Mouse (Mus musculus) hindbrain, postnatal 0 days (tissue): ENCODE results near the gene Tmem114. TPM values are rescaled to one million over a fixed set of nuclear protein-coding genes. Genes with fewer than 3 reads are reported as not detected.

Source experiments
- ATAC-seq: fragments of 200-750 bp; cut with Nextera tagmentation; 2 replicates; pipeline ENCODE4 v1.8.0; 2017; ENCODE audit warnings: mild to moderate bottlenecking, moderate TSS enrichment, moderate library complexity
- DNase-seq: peaks from one replicate; pipeline ENCODE4 v3.0.0-alpha.2; 2015; ENCODE audit warnings: low spot score
- H3K27ac ChIP-seq: fragments of 300-500 bp; sonication (generic); 2 replicates; pipeline ENCODE4 v1.5.1; 2014; ENCODE audit warnings: mild to moderate bottlenecking
- H3K27me3 ChIP-seq: fragments of 300-500 bp; sonication (generic); 2 replicates; pipeline ENCODE4 v1.6.1; 2014; ENCODE audit warnings: low read length, mixed read lengths; ENCODE audit not compliant: insufficient read depth
- H3K36me3 ChIP-seq: fragments of 300-500 bp; sonication (generic); 2 replicates; pipeline ENCODE4 v1.6.1; 2014; ENCODE audit warnings: low read length, mixed read lengths; ENCODE audit not compliant: insufficient read depth
- H3K4me1 ChIP-seq: fragments of 300-500 bp; sonication (generic); 2 replicates; pipeline ENCODE4 v1.6.1; 2014; ENCODE audit warnings: antibody characterized with exemption, low read length, mixed read lengths; ENCODE audit not compliant: insufficient read depth
- H3K4me2 ChIP-seq: fragments of 300-500 bp; sonication (generic); 2 replicates; pipeline ENCODE4 v1.6.1; 2014; ENCODE audit warnings: low read depth, mild to moderate bottlenecking, low read length, moderate library complexity, mixed read lengths
- H3K4me3 ChIP-seq: fragments of 300-500 bp; sonication (generic); 2 replicates; pipeline ENCODE4 v1.5.1; 2014; ENCODE audit warnings: low read length
- H3K9ac ChIP-seq: fragments of 300-500 bp; sonication (generic); replicated peaks from 2 replicates; pipeline ENCODE4 v1.6.1; 2014; ENCODE audit warnings: mild to moderate bottlenecking, low read length, moderate library complexity, mixed read lengths
- H3K9me3 ChIP-seq: fragments of 300-500 bp; sonication (generic); 2 replicates; pipeline ENCODE4 v1.6.1; 2016; ENCODE audit warnings: low read length, mixed read lengths
- CTCF ChIP-seq: IDR thresholded peaks from 2 replicates; pipeline ENCODE4 v1.5.1; 2016; ENCODE audit warnings: antibody characterized with exemption, control low read depth, low read depth
- WGBS: fragments of 180-500 bp; shearing (Covaris S2); extraction: QIAGEN DNeasy Blood & Tissue Kit; methylation state at CpG from one replicate; pipeline ENCODE4 v1.1.7; 2014; 5-methylcytosine and 5-hydroxymethylcytosine counted together
- polyA plus RNA-seq: library from polyadenylated mRNA; unstranded; fragments of >200 nt; fragmentation: Nextera tagmentation; extraction: Ambion mirVana; gene quantifications from 2 replicates; pipeline ENCODE4 v1.2.1, GENCODE M21; 2015
- total RNA-seq: library from RNA; depleted of rRNA; stranded (reverse); fragments of >200 nt; gene quantifications from 2 replicates; pipeline ENCODE4 v1.2.3, GENCODE M21; 2014

Tmem114 gene
- total and polyA plus RNA-seq, 2 experiments from 2014 or later = 1.2 to 2.0 TPM

GRCm38 (mm10) chr16:8453301-8453700 lies 28.4 kb upstream of the Tmem114 start:
- H3K4me3 ChIP-seq = no peak overlapping the region
- WGBS = 94% methylated on average over 2 of the region's 2 CpGs
- H3K9ac ChIP-seq = no peak overlapping the region
- H3K4me2 ChIP-seq = no peak overlapping the region
- DNase-seq = no peak
- H3K36me3 ChIP-seq = no peaks in the 10 kb centered on the region
- no peak overlapping the region for H3K27ac ChIP-seq
- H3K4me1 ChIP-seq = no peaks in the 10 kb centered on the region
- no peaks in the 10 kb centered on the region for H3K9me3 ChIP-seq
- no peaks in the 10 kb centered on the region for H3K27me3 ChIP-seq
- no peak for ATAC-seq
- no peak for TF ChIP-seq CTCF

GRCm38 (mm10) chr16:8446256-8446655 lies 21.3 kb upstream of the Tmem114 start:
- Histone ChIP-seq H3K27ac (no peak overlapping the region), H3K9ac (no peak overlapping the region), H3K36me3 (no peaks in the 10 kb centered on the region), H3K9me3 (no peaks in the 10 kb centered on the region), H3K27me3 (no peaks in the 10 kb centered on the region), H3K4me1 (no peaks in the 10 kb centered on the region), H3K4me3 (no peak overlapping the region), H3K4me2 (no peak overlapping the region)
- ATAC-seq (no peak), DNase-seq (no peak)
- TF ChIP-seq CTCF = no peak
- 91% methylated on average over 6 of the region's 6 CpGs for WGBS

- no peak for ATAC-seq
- no peak for DNase-seq
- WGBS = 70% methylated on average over 7 of the region's 7 CpGs
- Histone ChIP-seq H3K36me3 (no peaks in the 10 kb centered on the region), H3K4me2 (no peak overlapping the region), H3K4me1 (no peaks in the 10 kb centered on the region), H3K4me3 (no peak overlapping the region), H3K9me3 (no peaks in the 10 kb centered on the region), H3K27me3 (no peaks in the 10 kb centered on the region), H3K9ac (no peak overlapping the region), H3K27ac (no peak overlapping the region)
- no peak for TF ChIP-seq CTCF
Measured at GRCm38 (mm10) chr16:8444911-8445310, 20.0 kb upstream of the Tmem114 start.

- Histone ChIP-seq H3K36me3 (no peaks in the 10 kb centered on the region), H3K27ac (no peak overlapping the region), H3K9ac (no peak overlapping the region), H3K9me3 (no peaks in the 10 kb centered on the region), H3K4me2 (no peak overlapping the region), H3K4me1 (no peaks in the 10 kb centered on the region), H3K27me3 (no peaks in the 10 kb centered on the region), H3K4me3 (no peak overlapping the region)
- no peak for DNase-seq
- WGBS = 86% methylated on average over 3 of the region's 3 CpGs
- ATAC-seq = no peak
- no peak for TF ChIP-seq CTCF
Measured at GRCm38 (mm10) chr16:8432616-8433015, 7.7 kb upstream of the Tmem114 start.

- ATAC-seq (no peak), DNase-seq (no peak)
- Histone ChIP-seq H3K36me3 (no peaks in the 10 kb centered on the region), H3K9me3 (no peaks in the 10 kb centered on the region), H3K4me2 (no peak overlapping the region), H3K9ac (no peak overlapping the region), H3K27me3 (peaks cover 4% of the 10 kb centered on the region; the same call in 1 of the 2 replicates), H3K4me1 (no peaks in the 10 kb centered on the region; the same call in 1 of the 2 replicates), H3K4me3 (no peak overlapping the region), H3K27ac (no peak overlapping the region)
- TF ChIP-seq CTCF = no peak
- 77% methylated on average over 4 of the region's 4 CpGs for WGBS
Measured at GRCm38 (mm10) chr16:8429531-8429930, 4.6 kb upstream of the Tmem114 start.

- H3K4me2 ChIP-seq = no peak overlapping the region
- H3K27ac ChIP-seq = no peak overlapping the region
- H3K4me1 ChIP-seq = no peaks in the 10 kb centered on the region; the same call in 1 of the 2 replicates
- TF ChIP-seq CTCF = no peak
- no peak overlapping the region for H3K9ac ChIP-seq
- H3K9me3 ChIP-seq = no peaks in the 10 kb centered on the region
- ATAC-seq = no peak
- H3K27me3 ChIP-seq = peaks cover 18% of the 10 kb centered on the region; the same call in 1 of the 2 replicates
- no peak for DNase-seq
- no peak overlapping the region for H3K4me3 ChIP-seq
- H3K36me3 ChIP-seq = no peaks in the 10 kb centered on the region
- WGBS = 83% methylated on average over 5 of the region's 5 CpGs
Measured at GRCm38 (mm10) chr16:8425736-8426135, 800 bp upstream of the Tmem114 start.

- 3% methylated on average over 43 of the region's 43 CpGs for WGBS
- peaks cover 18% of the 10 kb centered on the region; the same call in 1 of the 2 replicates for H3K27me3 ChIP-seq
- H3K4me3 ChIP-seq = peak overlapping the region; percentile 40
- peak overlapping the region; percentile 41; the same call in 1 of the 2 replicates for H3K9ac ChIP-seq
- peak overlapping the region; percentile 78 for H3K4me2 ChIP-seq
- H3K4me1 ChIP-seq = no peaks in the 10 kb centered on the region; the same call in 1 of the 2 replicates
- H3K36me3 ChIP-seq = no peaks in the 10 kb centered on the region
- H3K9me3 ChIP-seq = no peaks in the 10 kb centered on the region
- H3K27ac ChIP-seq = no peak overlapping the region
- no peak for TF ChIP-seq CTCF
- DNase-seq (no peak), ATAC-seq (0 out of 2 replicates have a peak, but pooled peaks have one; percentile 32)
Measured at GRCm38 (mm10) chr16:8424161-8424970, 570 bp downstream of the Tmem114 start.
